Mouse (Mus musculus) lung, postnatal 25 days (tissue): Measurements from ENCODE around the gene Sbk3.
A peak's percentile ranks its signal among the peaks of the same experiment; 100 is the strongest.

ENCODE experiments used
- DNase-seq: peaks from one replicate; pipeline ENCODE4 v3.0.0; 2022; ENCODE audit warnings: low spot score

Sbk3 gene

DNA sequence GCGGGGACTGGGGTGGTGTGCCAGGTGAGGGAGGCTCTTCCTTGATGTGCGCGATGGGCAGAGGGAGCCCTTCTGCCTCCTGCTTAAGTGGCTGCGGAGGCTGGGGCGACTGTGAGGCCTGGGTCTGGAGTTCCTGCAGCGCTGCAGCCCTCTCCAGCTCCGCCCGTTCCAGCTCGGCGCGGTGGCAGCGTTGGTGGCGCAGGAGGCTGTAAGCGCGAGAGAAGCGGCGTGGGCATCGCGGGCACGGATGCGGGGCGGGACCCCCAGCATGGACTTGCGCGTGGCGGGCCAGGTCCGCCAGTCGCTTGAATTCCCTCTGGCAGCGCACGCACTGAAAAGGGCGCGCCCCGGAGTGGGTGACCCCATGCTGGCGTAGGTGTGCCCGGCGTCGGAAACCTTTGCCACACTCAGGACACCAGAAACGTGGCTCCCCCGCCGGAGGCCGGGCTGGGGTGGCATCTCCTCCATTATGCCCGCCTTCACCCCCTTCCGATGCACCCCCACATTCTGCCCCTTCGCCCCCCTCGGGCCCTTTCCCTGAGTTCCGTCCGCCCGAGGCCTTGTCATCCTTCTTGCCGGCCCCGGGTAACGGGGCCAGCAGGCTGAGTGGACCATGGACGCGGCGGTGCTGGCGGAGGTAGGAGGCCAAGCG, 22.5 kb upstream of the Sbk3 start:
- no peak for DNase-seq

GRCm38 (mm10) chr7:4988250-4988649, 17.3 kb upstream of the Sbk3 start:
- no peak for DNase-seq

- DNase-seq, result no peak
Observed at GRCm38 (mm10) chr7:4976832-4977231, 5.9 kb upstream of the Sbk3 start.

DNA sequence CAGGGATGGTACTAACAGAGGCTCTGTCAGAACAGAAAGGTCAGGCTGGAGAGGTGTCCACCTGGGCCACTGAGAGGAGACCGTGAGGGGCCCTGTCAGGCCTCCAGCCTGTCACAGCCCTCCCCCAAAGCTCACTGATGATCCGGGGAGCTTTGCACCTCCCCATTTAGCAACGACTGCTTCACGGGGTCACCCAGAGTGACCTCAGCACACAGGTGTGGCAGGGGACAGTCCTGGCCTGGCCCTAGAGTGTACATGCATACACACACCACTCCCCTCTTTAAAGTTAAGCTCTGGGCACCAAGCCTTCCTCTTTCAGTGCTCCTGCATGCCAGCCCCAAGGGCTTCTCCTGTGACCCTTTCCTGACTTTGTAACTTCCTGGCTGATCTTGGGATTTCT, 4.5 kb upstream of the Sbk3 start:
- DNase-seq, result no peak

DNA sequence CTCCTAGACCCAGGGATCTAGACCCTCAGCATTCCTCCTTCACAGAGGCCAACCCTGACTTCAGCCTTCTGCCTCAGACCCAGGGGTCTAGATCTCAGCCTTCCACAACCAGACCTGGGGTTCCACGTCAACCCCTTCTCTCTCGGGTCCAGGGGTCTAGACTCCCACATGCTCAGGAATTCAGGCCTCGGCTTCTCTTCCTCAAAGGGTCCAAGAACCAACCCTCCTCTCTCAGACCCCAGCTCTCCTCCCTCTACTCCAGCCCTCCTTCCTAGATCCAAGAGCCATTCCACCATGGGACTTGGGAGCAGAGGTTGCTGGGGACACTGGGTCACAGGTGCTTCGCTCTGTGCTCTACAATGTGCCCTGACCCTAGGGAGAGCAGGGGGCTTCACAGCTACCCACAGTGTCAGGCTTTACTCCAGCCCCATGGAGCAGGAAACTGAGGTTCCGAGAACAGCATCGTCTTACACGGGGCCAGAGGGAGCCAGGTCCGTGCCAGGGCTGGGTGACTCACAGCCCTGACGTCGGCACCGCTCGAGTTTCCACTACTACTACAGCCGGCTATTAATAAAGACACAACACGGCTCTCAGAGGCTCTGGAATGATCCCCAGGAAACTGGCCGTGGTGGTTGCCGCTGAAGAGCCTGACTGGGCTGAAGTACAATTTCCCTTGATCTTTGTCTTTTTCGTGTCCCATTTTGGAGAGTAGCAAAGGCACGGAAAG, 1.5 kb upstream of the Sbk3 start:
- peak; percentile 63 for DNase-seq

- DNase-seq, result peak; percentile 53
Observed at GRCm38 (mm10) chr7:4971710-4972109, 742 bp upstream of the Sbk3 start.

DNA sequence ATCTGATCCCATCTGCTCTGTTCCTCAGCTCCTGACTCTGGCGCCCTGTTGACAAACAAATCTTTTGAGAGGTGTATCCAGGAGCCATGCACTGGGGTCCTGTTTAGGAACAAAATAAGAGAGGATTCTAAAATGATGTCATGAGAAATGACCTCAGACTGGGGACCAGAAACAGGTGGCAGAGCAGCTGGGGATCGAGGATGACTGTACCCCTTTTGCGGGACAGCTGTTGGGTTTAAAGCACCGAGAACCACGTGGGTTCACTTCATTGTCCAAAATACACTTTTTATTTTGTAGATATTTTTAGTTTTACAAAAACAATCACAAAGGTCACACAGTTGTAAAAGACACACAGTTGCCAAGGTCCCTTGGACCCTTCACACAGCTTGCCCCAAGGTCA, 6.0 kb downstream of the Sbk3 start:
- DNase-seq, result no peak

DNA sequence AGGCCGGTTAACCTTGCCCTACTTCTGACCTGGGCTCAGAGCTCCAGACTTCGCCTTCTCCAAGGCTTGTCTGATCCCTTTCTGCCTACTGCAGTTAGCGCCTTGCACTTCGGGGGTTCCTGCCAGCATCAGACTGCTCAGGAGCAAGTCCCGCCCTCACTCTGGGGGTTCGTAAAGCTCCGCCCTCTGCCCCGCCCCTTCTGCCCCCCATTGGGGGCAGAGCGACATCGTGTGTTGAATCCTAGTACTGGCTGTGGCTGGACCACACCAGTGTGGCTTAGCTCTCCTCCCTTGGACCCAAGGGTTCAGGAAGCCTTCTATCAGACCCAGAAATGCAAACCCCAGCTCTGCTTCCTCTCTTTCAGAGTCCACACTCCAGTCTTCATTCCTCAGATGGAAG, 6.7 kb downstream of the Sbk3 start, which contains the start of gene Sbk2:
Sbk2 (minus strand) TSS at position 135 of the 400 bp plus-strand sequence.
- DNase-seq, result peak; percentile 78

DNA sequence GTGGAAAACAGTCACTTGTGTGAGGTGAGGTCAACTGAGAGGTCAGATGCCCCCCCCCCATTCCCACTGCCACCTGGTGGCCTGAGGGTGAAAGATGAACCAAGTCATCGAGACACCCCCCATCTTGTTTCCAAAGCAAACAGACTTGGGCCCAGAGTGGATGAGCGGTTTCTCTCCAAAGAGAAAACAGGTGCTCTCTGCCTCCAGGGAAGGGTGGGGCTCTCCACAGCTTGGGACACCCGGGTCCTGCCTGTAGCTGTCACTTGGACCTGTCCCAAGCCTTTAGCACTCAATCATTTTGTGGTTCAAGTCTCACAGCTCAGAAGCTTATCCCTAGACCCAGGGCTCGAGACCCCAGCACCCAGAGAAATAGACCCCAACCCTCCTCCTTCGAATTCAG, 7.4 kb downstream of the Sbk3 start:
- DNase-seq, result no peak

DNA sequence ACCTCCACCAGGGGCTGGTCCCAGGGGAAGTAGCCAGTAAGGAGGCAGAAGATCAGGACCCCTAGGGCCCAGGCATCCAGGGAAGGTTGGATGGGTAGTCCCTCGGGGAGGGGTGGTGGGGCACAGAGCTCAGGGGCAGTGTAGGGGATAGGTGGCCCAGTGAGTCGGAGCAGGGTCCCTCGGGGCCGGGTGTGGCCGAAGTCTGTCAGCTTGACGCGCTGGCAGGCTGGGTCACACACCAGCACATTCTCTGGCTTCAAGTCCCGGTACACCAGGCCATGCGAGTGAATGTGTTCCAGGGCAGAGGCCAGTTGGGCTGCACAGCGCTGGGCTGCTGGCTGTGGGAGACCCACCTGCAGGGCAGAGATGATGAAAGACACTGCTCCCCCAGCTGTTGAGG, 13.6 kb downstream of the Sbk3 start:
- no peak for DNase-seq

DNA sequence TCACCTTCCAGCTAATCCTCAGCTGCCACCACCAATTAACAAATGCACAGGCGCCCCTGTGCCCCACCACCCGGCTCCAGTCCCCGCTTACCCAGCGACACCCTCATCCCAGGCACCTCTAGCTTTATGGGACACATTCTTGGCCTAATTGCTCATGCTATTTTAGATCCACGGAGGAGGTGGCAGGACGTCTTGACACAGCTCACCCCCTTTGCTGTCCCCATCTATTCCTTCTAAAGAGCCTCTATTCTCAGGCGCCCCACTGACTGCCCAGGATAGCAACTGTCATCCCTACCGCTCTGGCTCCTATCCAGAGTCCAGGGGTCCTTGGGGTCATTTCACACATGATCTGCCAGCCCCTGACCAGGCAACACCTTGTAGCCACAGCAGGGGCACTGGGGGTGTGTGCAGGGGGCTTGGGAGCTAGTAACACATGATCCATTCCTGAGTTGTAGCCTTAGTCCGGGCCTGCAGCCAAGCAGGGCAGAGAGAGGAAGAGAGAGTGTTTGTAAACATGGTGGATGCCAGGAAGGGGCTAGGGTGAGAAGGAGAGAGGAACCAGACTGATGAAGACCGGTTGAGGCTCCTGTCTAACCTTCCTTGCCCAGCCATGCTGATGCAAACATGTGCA, 17.0 kb downstream of the Sbk3 start:
- DNase-seq, result no peak

DNA sequence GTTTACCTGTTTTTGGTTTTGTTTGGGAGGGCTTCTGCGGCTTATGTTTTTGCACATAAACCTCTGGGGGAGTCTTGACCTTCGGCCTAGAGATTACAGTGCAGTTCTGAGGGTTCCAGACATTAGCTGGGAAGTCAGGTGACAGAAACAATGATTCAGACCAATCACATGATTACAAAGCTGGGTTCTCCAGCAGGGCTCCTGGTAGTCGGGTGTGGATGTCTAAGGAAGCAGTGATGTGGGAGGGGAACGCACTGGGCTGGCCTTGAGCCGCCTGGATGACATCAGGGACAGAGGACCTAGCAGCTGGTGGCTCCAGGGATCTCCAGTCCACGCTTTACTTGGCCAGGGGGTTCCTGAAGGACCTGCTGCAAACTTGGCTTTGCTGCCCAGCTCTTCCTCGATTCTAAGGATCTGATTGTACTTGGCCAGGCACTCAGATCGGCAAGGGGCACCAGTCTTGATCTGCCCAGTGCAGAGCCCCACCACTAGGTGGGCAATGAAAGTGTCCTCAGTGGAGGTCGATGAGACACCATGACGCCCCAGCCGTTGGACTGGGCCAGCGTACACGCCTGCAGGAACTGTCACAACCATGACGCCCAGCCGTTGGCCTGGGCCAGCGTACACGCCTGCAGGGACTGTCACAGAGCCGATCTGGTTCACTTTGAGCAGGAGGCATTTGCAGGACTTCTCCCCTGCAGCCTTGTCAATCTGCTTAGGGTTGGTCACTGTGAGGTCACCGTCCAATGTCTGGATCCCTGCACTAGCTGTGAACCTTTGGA, 20.2 kb downstream of the Sbk3 start:
- peak; percentile 42 for DNase-seq

DNA sequence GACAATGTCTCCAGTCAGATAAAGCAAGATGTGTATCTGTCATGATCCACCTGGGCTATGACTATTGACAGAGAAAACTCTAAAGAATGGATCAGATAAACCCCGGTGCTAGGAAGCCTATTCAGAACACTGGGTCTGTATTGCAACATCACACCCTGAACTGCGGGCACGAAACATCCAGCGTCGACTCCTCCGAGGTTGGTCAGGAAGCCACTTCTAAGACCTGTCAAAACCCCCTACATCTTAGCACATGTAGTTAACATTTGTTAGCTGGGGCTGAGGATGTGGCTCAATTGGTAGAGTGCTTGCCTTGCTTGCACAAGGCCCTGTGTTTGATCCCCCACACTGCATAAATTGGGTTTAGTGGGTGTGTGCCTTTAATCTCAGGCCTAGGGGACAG, 22.6 kb downstream of the Sbk3 start:
- DNase-seq, result no peak

- peak; percentile 51 for DNase-seq
Observed at GRCm38 (mm10) chr7:4947855-4948254, 23.1 kb downstream of the Sbk3 start.

DNA sequence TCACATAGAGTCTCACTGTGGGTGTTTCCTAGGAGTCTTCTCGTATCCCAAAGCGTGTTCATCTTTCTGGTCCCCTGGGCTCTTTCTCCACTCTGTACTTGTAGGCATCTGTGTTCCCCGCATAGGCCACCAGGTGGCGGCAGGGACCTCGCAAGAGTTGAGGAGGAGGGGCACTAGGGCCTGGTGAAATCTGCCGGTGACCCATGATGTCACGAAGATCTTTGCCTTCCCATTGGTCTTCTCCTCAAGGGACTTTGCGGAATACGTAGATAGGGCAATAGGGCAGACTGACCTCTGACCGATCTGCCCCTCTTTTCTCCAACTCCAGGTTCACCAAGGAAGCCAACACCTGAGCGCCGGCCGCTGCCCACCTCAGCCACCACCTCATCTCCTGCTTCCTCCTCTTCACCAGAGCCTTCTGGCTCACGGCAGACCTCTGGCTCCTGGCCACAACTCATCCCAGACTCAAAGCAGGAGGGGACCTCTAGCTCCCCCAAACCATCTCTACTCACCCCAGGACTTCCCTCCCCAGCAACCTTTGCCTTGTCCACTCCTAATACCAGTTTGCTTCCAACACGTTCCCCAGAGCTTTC, 27.6 kb downstream of the Sbk3 start:
- DNase-seq, result peak; percentile 95

DNA sequence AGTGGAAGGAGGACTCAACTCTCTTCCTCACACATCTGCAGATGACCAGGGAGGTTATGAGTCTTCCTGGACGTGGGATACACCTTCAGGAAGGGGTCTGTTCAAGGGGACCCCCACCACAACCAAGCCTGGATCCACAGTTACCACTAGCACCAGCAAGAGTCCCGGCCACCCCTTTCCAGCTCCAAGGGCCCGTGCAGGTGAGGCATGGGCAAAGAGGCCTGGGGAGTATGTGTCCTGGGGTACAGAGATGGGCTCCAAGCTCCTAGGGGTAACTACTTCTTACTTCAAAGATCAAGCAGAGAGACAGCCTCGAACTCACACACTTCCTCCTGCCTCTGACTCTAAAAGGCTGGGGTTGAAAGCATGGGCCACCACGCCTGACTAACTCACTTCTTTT, 28.3 kb downstream of the Sbk3 start:
- no peak for DNase-seq

GRCm38 (mm10) chr7:4940068-4940479, 30.9 kb downstream of the Sbk3 start:
- peak; percentile 83 for DNase-seq

DNA sequence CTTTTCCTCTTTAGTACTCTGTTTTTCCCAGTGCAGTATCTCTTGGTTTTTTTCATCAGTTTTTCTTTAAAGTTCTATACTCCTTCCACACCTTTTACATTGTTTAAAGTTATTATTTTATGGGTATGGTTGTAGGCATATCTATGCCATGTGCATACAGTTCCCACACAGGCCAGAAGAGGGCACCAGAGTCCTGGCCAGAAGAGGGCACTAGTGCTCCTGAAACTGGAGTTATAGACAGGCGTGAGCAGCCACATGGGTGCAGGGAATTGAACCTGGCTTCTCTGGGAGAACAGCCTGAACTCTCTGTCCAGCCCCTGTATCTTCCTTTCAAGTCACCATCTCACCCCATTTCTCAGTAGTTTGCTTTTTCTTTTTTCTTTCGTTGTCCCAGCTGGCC, 32.5 kb downstream of the Sbk3 start:
- peak; percentile 77 for DNase-seq

DNA sequence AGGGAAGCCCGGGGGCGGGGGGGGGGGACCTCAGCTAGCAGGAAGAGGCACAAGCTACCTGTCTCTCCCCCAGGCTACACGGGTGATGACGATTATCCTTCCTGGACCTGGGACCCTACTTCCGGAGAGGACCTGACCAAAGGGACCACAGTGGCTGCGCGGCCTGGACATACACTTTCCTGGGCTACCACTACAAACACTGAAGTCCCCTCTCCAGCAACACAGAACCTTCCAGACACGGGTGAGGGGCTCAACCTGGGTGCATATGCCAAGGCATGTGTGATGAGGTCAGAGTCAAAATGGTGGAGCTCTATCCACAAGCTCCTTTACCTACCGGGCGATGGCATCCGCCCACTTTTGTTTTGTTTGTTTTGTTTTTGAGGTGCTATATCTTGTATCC, 33.6 kb downstream of the Sbk3 start:
- no peak for DNase-seq

GRCm38 (mm10) chr7:4936832-4937231, 34.1 kb downstream of the Sbk3 start:
- no peak for DNase-seq

GRCm38 (mm10) chr7:4934160-4934914, 36.6 kb downstream of the Sbk3 start:
- no peak for DNase-seq
